Mouse (Mus musculus): ENCODE measurements around the gene Nup214. TPM values are rescaled to one million over a fixed set of nuclear protein-coding genes. Genes with fewer than 3 reads are reported as not detected.
A peak's percentile ranks its signal among the peaks of the same experiment; 100 is the strongest.

The Nup214 gene
- polyA plus RNA-seq, 1 experiment from 2014 or later, result 54.1 TPM

- no peak for ATAC-seq (replicated peaks; ENCODE audit: extremely low read depth, insufficient read depth, low FRiP score)
- peak overlapping the region; percentile 95 for H3K27ac ChIP-seq (ENCODE audit: low read length)
- H3K27me3 ChIP-seq (ENCODE audit: control insufficient read depth, insufficient read depth, low read length), result no peaks in the 10 kb centered on the region
- peak overlapping the region; percentile 6; the same call in 1 of the 2 replicates for H3K4me2 ChIP-seq (ENCODE audit: low read depth, low read length)
- peaks cover 76% of the 10 kb centered on the region for H3K4me1 ChIP-seq (ENCODE audit: control insufficient read depth, insufficient read depth, low read length)
- WGBS, result 73% methylated on average over 15 of the region's 15 CpGs
- no peak overlapping the region for H3K4me3 ChIP-seq (ENCODE audit: low read length)
- no peaks in the 10 kb centered on the region for H3K9me3 ChIP-seq (replicated peaks; ENCODE audit: control insufficient read depth, low read length)
- peak overlapping the region; percentile 35; the same call in 1 of the 2 replicates for H3K9ac ChIP-seq (ENCODE audit: low read length)
- H3K36me3 ChIP-seq (ENCODE audit: control insufficient read depth, insufficient read depth), result no peaks in the 10 kb centered on the region
Observed at GRCm38 (mm10) chr2:32062626-32063410, 88.6 kb downstream of the Nup214 start.

- peak overlapping the region; percentile 95 for H3K27ac ChIP-seq (ENCODE audit: low read length)
- ATAC-seq (replicated peaks; ENCODE audit: extremely low read depth, insufficient read depth, low FRiP score), result peak; percentile 34; the same call in 1 of the 2 replicates
- H3K36me3 ChIP-seq (ENCODE audit: control insufficient read depth, insufficient read depth), result peaks cover 4% of the 10 kb centered on the region; the same call in 1 of the 2 replicates
- peak overlapping the region; percentile 50 for H3K4me2 ChIP-seq (ENCODE audit: low read depth, low read length)
- peak overlapping the region; percentile 69 for H3K9ac ChIP-seq (ENCODE audit: low read length)
- no peaks in the 10 kb centered on the region for H3K9me3 ChIP-seq (replicated peaks; ENCODE audit: control insufficient read depth, low read length)
- 28% methylated on average over 7 of the region's 7 CpGs for WGBS
- no peak overlapping the region for H3K4me3 ChIP-seq (ENCODE audit: low read length)
- no peaks in the 10 kb centered on the region for H3K27me3 ChIP-seq (ENCODE audit: control insufficient read depth, insufficient read depth, low read length)
- peaks cover 82% of the 10 kb centered on the region for H3K4me1 ChIP-seq (ENCODE audit: control insufficient read depth, insufficient read depth, low read length)
Observed at GRCm38 (mm10) chr2:32063451-32064151, 89.4 kb downstream of the Nup214 start.

GRCm38 (mm10) chr2:32064913-32065312, 90.7 kb downstream of the Nup214 start:
- Histone ChIP-seq H3K36me3 (ENCODE audit: control insufficient read depth, insufficient read depth) (peaks cover 12% of the 10 kb centered on the region), H3K9ac (ENCODE audit: low read length) (peak overlapping the region; percentile 69), H3K27ac (ENCODE audit: low read length) (peak overlapping the region; percentile 95), H3K9me3 (replicated peaks; ENCODE audit: control insufficient read depth, low read length) (no peaks in the 10 kb centered on the region), H3K4me2 (ENCODE audit: low read depth, low read length) (peak overlapping the region; percentile 50), H3K4me3 (ENCODE audit: low read length) (peak overlapping the region; percentile 14; the same call in 1 of the 2 replicates), H3K4me1 (ENCODE audit: control insufficient read depth, insufficient read depth, low read length) (peaks cover 74% of the 10 kb centered on the region), H3K27me3 (ENCODE audit: control insufficient read depth, insufficient read depth, low read length) (no peaks in the 10 kb centered on the region)
- 28% methylated on average over 13 of the region's 13 CpGs for WGBS
- ATAC-seq (replicated peaks; ENCODE audit: extremely low read depth, insufficient read depth, low FRiP score), result no peak; the same call in none of the 2 replicates

- peak overlapping the region; percentile 69; the same call in 1 of the 2 replicates for H3K9ac ChIP-seq (ENCODE audit: low read length)
- no peaks in the 10 kb centered on the region for H3K27me3 ChIP-seq (ENCODE audit: control insufficient read depth, insufficient read depth, low read length)
- H3K4me3 ChIP-seq (ENCODE audit: low read length), result no peak overlapping the region
- H3K36me3 ChIP-seq (ENCODE audit: control insufficient read depth, insufficient read depth), result peaks cover 12% of the 10 kb centered on the region
- no peaks in the 10 kb centered on the region for H3K9me3 ChIP-seq (replicated peaks; ENCODE audit: control insufficient read depth, low read length)
- peak overlapping the region; percentile 50 for H3K4me2 ChIP-seq (ENCODE audit: low read depth, low read length)
- H3K27ac ChIP-seq (ENCODE audit: low read length), result peak overlapping the region; percentile 95
- peaks cover 70% of the 10 kb centered on the region for H3K4me1 ChIP-seq (ENCODE audit: control insufficient read depth, insufficient read depth, low read length)
- 0 out of 2 replicates have a peak, but pooled peaks have one; percentile 2 for ATAC-seq (replicated peaks; ENCODE audit: extremely low read depth, insufficient read depth, low FRiP score)
- WGBS, result 40% methylated on average over 5 of the region's 5 CpGs
Observed at GRCm38 (mm10) chr2:32065371-32065791, 91.1 kb downstream of the Nup214 start.

- peaks cover 66% of the 10 kb centered on the region for H3K4me1 ChIP-seq (ENCODE audit: control insufficient read depth, insufficient read depth, low read length)
- peak overlapping the region; percentile 95 for H3K27ac ChIP-seq (ENCODE audit: low read length)
- no peak overlapping the region for H3K4me2 ChIP-seq (ENCODE audit: low read depth, low read length)
- no peaks in the 10 kb centered on the region for H3K9me3 ChIP-seq (replicated peaks; ENCODE audit: control insufficient read depth, low read length)
- no peak overlapping the region for H3K4me3 ChIP-seq (ENCODE audit: low read length)
- H3K9ac ChIP-seq (ENCODE audit: low read length), result 0 out of 2 replicates have a peak overlapping the region, but pooled peaks have one; percentile 6
- no peak for ATAC-seq (replicated peaks; ENCODE audit: extremely low read depth, insufficient read depth, low FRiP score)
- no peaks in the 10 kb centered on the region for H3K27me3 ChIP-seq (ENCODE audit: control insufficient read depth, insufficient read depth, low read length)
- 72% methylated on average over 4 of the region's 4 CpGs for WGBS
- H3K36me3 ChIP-seq (ENCODE audit: control insufficient read depth, insufficient read depth), result peaks cover 15% of the 10 kb centered on the region
Observed at GRCm38 (mm10) chr2:32066005-32066404, 91.8 kb downstream of the Nup214 start.

- Histone ChIP-seq H3K27me3 (ENCODE audit: control insufficient read depth, insufficient read depth, low read length) (no peaks in the 10 kb centered on the region), H3K4me1 (ENCODE audit: control insufficient read depth, insufficient read depth, low read length) (peaks cover 46% of the 10 kb centered on the region), H3K36me3 (ENCODE audit: control insufficient read depth, insufficient read depth) (peaks cover 16% of the 10 kb centered on the region), H3K4me2 (ENCODE audit: low read depth, low read length) (no peak overlapping the region), H3K4me3 (ENCODE audit: low read length) (no peak overlapping the region), H3K9me3 (replicated peaks; ENCODE audit: control insufficient read depth, low read length) (no peaks in the 10 kb centered on the region), H3K9ac (ENCODE audit: low read length) (no peak overlapping the region), H3K27ac (ENCODE audit: low read length) (no peak overlapping the region)
- WGBS, result 56% methylated on average over 31 of the region's 31 CpGs
- ATAC-seq (replicated peaks; ENCODE audit: extremely low read depth, insufficient read depth, low FRiP score), result no peak
Observed at GRCm38 (mm10) chr2:32068811-32069607, 94.8 kb downstream of the Nup214 start.

- H3K4me3 ChIP-seq (ENCODE audit: low read length), result no peak overlapping the region
- peaks cover 16% of the 10 kb centered on the region for H3K36me3 ChIP-seq (ENCODE audit: control insufficient read depth, insufficient read depth)
- no peak overlapping the region for H3K9ac ChIP-seq (ENCODE audit: low read length)
- H3K9me3 ChIP-seq (replicated peaks; ENCODE audit: control insufficient read depth, low read length), result no peaks in the 10 kb centered on the region
- no peaks in the 10 kb centered on the region for H3K27me3 ChIP-seq (ENCODE audit: control insufficient read depth, insufficient read depth, low read length)
- H3K27ac ChIP-seq (ENCODE audit: low read length), result no peak overlapping the region
- no peak overlapping the region for H3K4me2 ChIP-seq (ENCODE audit: low read depth, low read length)
- peaks cover 43% of the 10 kb centered on the region for H3K4me1 ChIP-seq (ENCODE audit: control insufficient read depth, insufficient read depth, low read length)
- no peak for ATAC-seq (replicated peaks; ENCODE audit: extremely low read depth, insufficient read depth, low FRiP score)
- 91% methylated on average over 10 of the region's 10 CpGs for WGBS
Observed at GRCm38 (mm10) chr2:32070747-32071146, 96.5 kb downstream of the Nup214 start.

GRCm38 (mm10) chr2:32074404-32074803, 100.2 kb downstream of the Nup214 start:
- peaks cover 6% of the 10 kb centered on the region; the same call in 1 of the 2 replicates for H3K36me3 ChIP-seq (ENCODE audit: control insufficient read depth, insufficient read depth)
- no peak; the same call in 1 of the 2 replicates for ATAC-seq (replicated peaks; ENCODE audit: extremely low read depth, insufficient read depth, low FRiP score)
- peak overlapping the region; percentile 57 for H3K9ac ChIP-seq (ENCODE audit: low read length)

More at GRCm38 (mm10) chr2:32074404-32074803, 100.2 kb downstream of the Nup214 start:
- H3K27me3 ChIP-seq (ENCODE audit: control insufficient read depth, insufficient read depth, low read length), result no peaks in the 10 kb centered on the region
- peak overlapping the region; percentile 86 for H3K27ac ChIP-seq (ENCODE audit: low read length)
- no peaks in the 10 kb centered on the region for H3K9me3 ChIP-seq (replicated peaks; ENCODE audit: control insufficient read depth, low read length)
- peak overlapping the region; percentile 37 for H3K4me2 ChIP-seq (ENCODE audit: low read depth, low read length)
- WGBS, result 40% methylated on average over 8 of the region's 8 CpGs
- peaks cover 33% of the 10 kb centered on the region for H3K4me1 ChIP-seq (ENCODE audit: control insufficient read depth, insufficient read depth, low read length)
- no peak overlapping the region for H3K4me3 ChIP-seq (ENCODE audit: low read length)

Measured in heart, embryonic 16.5 days (tissue).